Mouse (Mus musculus) thymus, adult 18-20 months (tissue): ENCODE results near the gene Mlc1.

Source experiments
- DNase-seq, 2 experiments: peaks; one replicate each; pipeline ENCODE4 v3.0.0; 2022; ENCODE audit warnings: mixed read lengths in 2 of 2

Mlc1 gene

DNA sequence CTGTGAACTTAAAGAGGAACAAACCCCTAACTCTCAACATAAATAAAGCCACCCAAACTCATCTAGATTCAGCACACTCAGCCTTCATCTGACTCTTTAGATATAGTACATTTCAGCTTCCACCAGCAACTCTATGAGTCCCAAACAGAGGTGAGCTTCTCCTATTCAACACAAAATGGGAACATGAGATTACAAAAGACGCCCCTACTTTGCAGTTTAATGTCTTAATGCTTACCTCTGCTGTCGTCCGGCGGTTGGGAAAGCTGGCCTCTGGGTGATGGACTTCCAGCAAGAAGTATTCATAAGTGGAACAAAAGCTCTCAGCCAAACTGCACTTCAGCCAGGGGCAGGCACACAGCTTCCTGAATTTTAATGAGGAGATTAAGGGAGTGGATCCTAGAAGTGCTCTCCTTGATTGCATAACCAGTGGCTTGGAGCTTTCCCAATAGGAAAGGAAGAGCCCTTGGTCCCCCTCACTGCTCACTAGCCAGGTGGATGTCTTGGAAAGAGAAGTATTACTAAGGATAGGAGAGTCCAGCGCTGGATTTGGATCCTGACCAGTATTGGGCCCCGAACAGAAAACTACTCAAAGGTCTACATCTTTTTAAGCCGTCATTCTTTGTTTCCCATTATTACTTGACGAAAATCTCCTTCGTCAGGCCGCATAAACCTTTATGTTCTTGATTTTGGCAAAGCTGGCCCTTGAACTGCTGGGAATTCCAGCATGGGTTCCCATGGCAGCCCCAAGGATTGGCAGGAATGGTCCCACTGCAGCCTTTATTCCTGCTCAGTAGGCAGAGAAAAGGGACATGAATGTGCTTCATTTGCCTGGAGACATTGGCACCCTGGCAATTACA, at the start of gene Mlc1:
Gene Mlc1 (minus strand): TSS at position 727 of the 857 bp plus-strand sequence.
- no peak for DNase-seq

DNA sequence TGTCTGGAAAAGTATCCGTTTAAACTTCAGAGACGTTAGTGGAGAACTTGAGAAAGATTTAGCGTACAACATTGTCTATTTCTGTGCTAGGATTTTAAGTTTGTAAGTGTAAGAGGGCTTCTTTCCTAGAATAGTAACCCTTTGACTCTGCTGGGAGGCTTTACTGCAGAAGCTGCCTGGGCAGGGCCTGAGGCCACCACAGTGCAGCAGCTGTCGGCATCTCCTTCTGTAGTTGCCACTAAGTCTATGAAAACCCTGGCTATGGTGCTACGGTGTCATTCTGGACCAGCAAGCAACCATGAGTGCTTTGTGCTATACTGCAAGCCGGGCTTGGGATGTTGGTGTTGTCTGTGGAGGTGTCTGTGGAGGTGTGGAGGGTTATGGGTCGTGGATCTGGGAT, 41.7 kb upstream of the Mlc1 start:
- no peak for DNase-seq

DNA sequence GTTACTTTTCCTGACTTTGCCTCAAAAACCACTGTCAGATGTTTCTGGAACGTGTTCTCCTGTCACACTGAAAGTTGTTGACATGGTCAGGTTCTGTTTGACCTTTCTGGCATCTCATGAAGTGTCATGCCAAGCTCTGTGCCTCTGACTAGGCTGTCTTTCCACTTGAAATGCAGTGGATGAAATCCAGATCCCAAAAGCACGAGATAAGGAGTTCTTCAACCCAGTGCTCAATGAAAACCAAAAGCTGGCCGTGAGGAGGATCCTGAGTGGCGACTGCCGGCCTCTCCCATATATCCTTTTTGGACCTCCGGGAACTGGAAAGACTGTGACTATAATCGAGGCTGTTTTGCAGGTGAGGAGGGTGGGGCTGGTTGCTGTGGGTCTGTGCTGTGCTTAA, 41.3 kb upstream of the Mlc1 start:
- DNase-seq: no peak

DNA sequence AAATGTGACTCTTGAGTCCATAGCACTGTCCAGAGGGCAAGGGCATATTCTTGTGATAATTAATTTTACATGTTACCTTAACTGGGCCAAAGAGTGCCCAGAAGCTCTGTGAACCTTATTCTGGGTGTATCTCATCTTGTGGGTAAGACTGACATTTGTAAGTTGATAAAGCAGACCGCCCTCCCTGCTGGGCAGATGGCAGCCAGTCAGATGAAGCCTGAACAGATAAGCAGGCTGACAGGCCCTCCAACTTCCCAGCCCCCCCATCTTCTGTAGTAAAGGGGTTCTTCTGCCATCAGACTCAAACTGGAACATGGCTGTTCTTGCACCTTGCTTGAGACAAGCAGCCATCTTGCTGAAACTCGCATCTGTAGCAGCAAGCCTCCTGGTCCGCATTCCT, 37.9 kb upstream of the Mlc1 start:
- DNase-seq: no peak

DNA sequence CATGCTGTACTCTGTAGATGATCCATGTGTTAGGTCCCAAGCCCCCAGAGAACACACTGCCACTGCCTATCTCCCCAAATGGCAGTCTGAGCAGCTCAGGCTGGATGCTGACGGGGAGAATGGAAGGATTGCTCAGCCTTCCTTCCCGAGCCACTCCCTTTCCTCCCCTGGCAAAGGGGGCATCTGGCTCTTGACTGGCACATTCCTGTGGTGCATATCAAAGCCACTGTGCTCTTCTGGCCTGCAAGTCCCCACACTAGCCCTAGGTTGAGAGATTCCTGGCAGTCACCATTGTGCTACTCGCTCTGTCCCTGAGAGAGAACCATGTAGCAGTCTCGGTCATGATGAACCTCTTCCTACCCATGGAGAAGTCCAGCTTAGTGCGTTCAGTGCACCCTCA, 29.0 kb upstream of the Mlc1 start:
- no peak for DNase-seq

DNA sequence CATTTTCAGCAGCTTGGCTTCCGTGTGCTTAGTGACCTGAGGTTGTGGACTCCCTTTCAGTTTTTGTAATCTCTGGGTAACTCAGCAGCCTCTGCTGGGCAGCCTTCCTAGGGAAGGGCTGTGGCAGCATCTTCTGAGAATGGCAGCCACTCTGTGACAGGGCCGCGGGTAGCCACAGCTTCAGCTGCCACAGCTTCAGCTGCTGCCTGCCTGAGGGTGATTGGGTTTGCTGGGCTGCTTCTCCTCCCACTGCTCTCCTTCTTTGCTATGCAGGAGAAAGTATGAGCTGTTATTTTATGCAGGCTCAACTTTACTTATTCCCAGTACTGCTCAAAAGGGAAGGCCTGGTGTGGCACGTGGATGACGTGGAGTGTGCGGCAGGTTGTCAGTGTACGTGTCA, 28.2 kb upstream of the Mlc1 start:
- DNase-seq: no peak

DNA sequence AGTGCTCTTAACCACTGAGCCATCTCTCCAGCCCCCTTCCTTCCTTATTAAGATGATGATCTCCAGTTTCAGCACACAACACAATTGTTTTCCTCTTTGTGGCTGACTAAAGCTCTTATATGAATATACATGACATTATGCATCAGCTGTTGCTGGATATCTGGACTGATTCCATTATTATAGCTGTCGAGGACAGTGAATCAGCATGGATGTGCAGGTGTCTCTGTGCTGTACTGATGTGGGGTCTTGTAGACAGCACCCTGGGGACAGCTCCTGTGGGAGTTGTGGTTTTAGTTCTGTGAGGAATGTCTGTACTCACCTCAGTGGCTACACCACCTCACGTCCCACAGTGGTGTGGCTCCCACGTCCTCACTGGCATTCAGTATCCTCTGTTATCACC, 22.4 kb upstream of the Mlc1 start:
- DNase-seq: no peak

DNA sequence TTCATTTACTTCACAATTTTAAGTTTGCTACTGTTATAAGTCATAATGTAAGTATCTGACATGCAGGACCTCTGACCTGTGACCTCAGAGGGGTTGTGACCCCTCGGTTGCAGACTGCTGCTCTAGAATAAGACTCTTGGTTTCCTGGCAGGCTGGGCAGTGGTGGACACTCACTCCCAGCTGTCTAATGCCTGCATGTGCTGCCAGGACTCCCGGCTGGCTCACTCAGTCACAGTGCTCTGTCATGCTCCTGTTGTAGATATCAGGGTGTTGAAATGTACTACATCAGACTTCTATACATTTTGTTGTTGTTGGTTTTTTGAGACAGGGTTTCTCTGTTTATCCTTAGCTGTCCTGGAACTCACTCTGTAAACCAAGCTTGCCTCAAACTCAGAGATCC, 21.6 kb upstream of the Mlc1 start:
- no peak for DNase-seq

DNA sequence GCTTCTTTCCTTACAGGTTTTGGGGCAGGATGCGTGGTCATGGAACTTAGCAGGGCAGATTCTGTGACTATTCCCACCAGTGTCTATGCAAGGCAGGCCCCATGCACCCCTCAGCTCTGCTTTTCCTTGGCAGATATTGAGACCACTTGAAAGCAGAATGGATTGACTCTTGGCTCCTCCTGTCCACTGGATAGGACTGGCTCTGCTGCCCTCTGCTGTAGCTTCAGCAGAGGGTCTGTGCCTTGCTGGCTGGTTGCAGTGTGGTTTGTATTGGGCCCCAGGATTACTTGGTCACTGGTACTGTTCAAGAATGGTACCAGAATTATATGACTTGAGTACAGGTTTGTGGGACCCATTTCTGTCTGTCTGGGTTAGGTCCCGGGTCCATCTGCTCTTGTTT, 20.3 kb upstream of the Mlc1 start:
- no peak for DNase-seq

DNA sequence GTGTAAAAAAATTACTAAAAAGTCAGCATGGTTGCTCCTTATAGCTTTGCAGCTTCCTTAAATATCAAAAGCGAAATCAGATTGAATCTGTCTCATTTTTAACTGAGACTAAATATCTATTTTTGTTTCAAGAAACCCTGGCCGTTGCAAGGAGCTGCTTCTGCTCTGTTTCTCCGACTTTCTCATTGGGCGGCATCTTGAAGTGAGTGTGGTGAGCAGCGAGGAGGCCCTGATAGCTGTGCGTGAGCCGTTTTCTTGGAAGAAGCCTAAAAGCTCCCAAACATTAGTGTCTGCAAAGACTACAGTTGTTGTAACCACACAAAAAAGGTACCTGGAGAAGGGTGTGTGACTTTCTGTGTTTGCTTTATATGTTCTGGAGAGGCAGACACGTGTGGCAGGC, 19.8 kb upstream of the Mlc1 start:
- DNase-seq: no peak

DNA sequence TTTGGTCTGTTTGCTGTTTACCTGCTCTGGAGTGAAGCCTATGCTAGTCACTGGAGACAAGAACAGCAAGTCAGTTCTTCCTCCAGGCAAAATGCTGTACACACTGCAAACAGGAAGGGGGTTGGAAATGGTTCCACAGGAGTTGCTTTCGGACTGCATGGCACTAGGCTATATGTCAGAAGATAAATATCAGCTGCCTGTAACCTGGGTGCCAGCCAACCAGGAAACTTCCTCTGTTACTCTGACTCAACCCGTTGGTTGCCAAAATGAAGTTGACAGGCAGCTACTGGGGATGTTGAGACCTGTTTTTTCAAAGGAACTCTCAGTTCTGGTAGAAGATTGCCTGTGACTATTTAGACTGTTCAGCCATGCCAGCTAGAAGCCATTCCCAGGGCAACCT, 10.4 kb upstream of the Mlc1 start:
- no peak for DNase-seq

DNA sequence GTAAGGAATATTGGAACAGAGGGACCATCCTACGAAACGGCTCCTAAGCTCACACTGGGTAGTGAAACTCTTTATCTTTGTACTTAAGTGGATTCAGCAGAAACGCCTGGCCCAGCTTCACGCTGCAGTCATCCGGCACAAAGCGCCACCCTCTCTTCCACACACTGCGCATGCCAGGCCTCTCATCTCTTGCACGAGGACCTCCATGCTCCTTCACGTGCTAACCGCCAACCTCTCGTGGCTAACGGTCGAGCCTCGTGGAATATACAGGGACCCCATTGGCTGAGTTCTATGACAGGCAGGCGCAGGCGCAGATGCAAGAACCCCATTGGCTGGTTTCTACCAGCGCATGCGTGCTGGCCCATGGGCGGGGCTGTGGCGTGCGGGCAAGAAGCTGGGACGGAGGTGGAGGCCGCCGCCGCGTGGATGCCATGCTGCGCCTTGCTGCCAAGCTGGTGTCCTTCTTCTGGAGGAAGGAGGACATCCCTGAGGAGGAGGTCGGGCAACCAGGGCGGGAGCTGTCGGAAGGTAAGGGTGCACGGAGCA, 3.8 kb upstream of the Mlc1 start, which contains the start of gene Mov10l1:
Gene Mov10l1 (plus strand): TSS at position 376 of the 546 bp plus-strand sequence.
- DNase-seq: no peak

DNA sequence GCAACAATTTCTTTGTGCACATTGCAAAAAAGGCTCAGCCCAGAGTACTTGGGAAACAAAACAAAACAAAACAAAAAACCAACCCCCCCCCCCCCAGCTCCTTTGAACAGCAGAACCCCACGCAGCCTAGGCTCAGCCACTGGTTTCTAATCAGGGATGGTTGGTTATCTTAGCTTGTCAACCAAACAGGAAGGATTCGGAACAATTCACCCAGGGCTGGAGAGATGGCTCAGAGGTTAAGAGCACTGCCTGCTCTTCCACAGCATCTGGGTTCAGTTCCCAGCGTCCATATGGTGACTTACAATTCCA, 285 bp upstream of the Mlc1 start:
- DNase-seq: no peak

DNA sequence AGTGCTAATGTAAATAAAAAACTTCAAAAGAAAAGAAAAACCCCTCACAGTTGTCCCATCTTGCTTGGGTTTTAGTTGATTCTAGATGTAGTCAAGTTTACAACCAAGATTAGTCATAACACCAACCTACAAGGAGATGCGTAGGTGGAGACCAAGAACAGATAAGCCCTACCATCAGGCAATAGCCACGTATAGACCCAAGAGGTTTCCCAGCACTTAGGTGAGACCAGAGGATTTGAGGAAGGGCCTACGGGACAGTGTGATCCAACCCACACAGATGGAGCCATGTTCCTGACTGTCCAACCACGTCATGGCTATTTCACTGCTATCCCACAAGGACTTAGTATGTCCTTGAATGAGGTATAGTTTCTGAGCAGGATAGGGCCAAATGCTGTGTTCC, 6.5 kb downstream of the Mlc1 start:
- DNase-seq: no peak

DNA sequence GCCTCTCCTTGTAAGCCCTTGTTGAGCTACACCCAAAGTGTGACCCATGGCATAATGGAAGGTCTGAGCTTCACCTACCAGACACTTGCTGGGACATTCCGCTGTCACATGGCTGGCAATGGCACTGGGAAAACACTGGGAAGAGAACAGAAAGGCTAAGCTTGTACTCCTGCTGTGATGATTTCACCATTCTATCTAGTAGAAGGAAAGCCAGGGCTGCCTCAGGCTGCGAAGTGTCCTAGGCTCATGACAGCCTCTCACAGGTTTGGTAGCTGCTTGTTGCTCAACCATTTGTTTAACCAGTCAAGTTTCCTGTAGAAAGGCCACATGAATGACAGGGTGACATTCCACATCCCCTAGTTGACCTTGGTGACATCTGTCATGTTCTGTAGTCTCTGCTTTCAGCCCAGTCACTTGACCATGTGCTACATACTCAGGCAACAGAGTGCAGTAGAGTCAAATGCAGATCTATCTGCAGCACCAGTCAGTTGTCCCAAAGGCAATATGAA, 14.7 kb downstream of the Mlc1 start:
- no peak for DNase-seq

DNA sequence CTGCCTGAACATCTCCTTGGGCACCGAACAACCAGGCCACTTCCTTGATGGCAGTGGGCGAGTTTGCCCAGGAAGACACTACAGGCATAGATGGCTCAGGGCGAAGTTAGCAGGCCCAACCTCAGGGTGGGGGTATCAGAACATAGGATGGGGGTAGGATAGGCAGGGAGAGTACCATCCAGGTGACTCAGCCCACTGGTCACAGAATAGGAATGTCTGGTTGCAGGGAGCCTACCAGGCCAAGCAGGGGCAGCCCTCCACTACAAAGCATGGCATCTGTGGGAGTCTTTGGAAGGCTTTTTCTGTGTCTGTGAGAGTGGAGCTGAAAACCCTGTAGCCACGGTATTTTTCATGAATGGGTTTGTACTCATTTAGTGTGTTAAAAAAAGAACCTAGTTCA, 21.3 kb downstream of the Mlc1 start:
- DNase-seq: no peak

DNA sequence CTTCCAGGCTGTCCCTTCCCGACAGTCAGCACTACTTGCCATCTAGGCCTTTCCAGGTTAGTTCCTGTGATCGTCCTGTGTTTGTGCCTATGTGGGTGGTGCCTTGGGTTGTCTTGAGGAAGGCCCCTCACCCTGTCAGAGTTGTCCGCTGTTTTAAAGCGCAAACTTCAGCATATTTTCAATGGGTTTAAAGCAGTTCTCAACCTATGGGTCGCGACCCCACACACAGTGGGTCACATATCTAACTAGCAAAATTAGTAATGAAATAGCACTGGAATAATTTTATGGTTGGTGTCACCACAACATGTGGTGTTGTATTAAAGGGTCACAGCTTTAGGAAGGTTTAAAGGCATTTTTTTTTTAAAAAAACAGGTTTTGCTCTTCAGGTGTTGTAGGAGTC, 23.5 kb downstream of the Mlc1 start:
- DNase-seq: no peak

DNA sequence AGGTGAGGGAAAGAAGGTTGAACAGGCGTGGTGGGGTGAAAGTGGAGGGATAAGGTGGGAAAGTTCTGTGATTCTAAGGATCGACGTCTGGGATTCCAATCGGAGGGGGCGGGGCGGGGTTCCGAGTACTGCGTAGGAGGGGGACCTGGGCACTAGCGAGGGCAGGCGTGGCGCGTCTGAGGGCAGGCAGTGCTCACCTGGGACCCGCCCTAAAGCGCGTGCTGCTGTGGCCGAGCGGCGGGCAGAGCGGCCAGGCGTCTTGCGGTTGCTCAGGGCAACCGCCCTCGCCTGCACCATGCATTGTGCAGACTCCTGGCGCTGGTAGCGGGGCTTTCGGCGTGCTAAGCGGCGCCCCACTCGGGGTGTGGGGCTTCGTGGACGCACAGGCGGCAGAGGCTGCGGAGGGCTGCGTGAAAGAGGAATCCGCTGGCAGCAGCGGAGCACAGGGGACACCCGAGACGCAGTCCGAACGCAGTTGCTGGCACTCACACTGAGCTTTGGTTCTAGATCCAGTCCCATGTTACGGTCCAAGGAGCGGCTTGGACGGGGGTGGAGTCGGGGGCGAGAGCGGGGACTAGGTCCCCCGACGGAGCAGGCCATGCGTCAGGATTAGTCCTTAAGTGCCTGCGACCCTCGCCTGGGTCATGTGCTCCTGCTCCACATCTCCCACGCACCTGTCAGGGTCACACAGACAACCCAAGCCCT, 24.3 kb downstream of the Mlc1 start, which contains the start of gene Ttll8:
Gene Ttll8 (minus strand): TSS at position 51 of the 705 bp plus-strand sequence.
- no peak for DNase-seq

DNA sequence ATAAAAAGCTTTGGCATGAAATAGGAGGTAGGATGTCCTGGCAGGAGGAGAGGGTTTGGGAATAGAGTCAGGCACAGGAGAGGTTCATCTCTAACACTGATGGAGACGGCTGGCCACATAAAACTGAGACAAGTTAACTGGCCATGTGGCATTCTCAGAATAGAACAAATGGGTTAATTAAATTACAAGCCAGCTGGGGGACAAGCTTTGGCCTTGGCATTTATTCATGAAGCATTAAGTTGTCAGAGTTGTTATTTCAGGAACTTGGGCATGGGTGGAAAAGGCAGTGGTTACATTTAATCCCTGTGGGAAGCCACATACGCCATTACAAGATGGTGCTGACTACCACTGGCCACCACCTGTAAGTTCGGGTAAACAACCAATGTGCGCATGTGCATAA, 27.6 kb downstream of the Mlc1 start:
- no peak for DNase-seq

DNA sequence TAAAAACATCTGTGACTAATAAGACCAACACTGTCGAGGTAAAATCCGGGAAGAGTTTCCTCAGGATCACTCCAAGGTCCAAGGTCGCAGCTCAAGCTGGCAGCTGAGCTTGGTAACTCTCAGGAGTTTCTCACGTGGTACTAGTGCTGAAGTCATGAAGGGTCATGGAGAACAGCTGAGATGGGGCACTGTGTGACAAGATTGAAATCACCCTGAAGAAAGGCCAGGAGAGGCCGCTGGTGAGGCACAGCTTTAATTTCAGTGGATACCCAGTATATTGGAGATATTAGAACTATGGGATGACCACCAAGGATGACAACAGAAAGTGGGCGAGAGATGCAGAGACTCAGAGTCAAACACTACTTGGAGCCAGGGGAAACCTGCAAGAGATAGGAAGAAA, 32.0 kb downstream of the Mlc1 start:
- DNase-seq: no peak

DNA sequence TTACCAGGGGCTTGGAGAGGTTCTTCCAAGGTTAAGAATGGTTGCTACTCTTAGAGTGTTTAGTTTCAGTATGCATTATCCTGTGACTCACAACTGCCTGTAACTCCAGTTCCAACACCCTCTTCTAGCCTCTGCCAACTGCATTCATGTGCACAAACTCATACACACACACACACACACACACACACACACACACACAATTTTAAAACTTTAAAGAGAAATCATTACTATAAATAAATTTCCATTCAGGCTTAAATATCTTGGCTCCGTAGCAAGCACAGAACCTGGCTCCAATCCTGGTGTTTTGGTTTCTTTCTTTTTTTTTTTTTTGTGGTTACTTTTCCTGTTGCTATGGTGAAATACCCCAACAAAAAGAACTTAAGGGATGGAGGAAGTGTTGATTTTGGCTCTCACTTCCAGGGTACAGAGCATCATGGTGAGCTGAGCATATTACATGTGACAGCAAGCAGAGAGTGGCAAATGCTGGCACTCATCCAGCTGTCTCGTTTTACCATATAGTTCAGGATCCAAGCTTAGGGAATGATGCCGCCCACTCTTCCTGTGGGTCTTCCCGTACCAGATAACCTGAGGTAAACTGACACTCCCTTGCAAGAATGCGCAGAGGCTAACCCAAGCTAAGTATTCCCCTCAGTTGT, 34.8 kb downstream of the Mlc1 start:
- no peak for DNase-seq

DNA sequence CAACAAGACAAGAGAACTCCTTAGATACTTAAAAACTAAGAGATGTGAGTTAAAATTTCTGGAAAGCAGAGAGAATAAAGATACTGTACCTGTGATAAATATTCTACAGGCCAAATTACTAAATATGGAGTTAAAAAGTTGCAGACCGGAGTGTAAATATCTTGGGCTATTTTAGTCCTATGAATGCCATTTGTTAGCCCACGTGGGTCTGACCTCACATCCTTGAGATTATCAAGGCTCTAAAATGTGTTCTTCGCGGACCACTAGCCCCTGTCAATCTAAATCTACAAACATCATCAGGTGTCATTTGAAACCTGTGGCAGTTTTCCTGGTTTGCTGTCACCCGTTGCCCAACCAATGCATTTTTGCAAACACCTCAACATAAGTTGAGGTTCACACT, 36.0 kb downstream of the Mlc1 start:
- DNase-seq: no peak

DNA sequence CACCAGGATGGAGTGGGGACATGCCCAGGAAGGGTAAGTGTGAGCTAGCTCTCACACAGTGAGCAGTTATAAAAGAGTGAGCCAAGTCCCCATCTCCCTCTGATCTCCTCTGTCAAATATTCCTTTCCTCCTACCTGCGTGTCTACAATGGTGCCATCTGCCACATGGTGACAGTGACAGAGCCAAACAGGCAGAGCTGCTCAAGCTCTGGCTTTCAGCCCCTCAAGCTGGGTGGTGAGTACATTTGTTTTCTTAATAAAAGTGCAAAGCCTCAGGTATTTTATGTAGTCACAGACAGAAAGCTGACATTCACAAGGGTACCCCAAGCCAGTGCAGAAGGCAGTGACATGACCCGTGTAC, 41.5 kb downstream of the Mlc1 start:
- no peak for DNase-seq
